Comparison of ENCODE assay signal across 8 mouse cellular contexts in genomic region chr3:130059805-130060395, GRCm38 (mm10). TPM values are rescaled to one million over a fixed set of nuclear protein-coding genes. Genes with fewer than 3 reads are reported as not detected.
DNase-seq lines count a peak whose midpoint lies in the region; ATAC-seq lines count a peak whose summit lies in the region.

No protein-coding gene starts in this region.

- peak; percentile 43 for ATAC-seq in neural tube, embryonic 11.5 days (ENCODE audit: insufficient read depth, low FRiP score, low TSS enrichment)
- ATAC-seq in inflammation-experienced regulatory T-cells, adult 6 months = peak; percentile 47
- peak; percentile 34 for ATAC-seq in stomach, embryonic 16.5 days (ENCODE audit: insufficient read depth, low FRiP score)

- peak overlapping the region; percentile 93 for H3K27ac ChIP-seq in neural tube, embryonic 11.5 days (ENCODE audit: low read depth, low read length)
- H3K27ac ChIP-seq in forebrain, embryonic 10.5 days = peak overlapping the region; percentile 98
- H3K27ac ChIP-seq in stomach, embryonic 16.5 days (ENCODE audit: low read length) = peak overlapping the region; percentile 98

- H3K9me3 ChIP-seq in neural tube, embryonic 11.5 days (ENCODE audit: control insufficient read depth, low read length) = no peaks in the 10 kb centered on the region
- H3K9me3 ChIP-seq in forebrain, embryonic 10.5 days = no peaks in the 10 kb centered on the region
- H3K9me3 ChIP-seq in stomach, embryonic 16.5 days (replicated peaks; ENCODE audit: control insufficient read depth, low read length) = no peaks in the 10 kb centered on the region

- H3K4me1 ChIP-seq in neural tube, embryonic 11.5 days (ENCODE audit: control insufficient read depth, insufficient read depth, low read length) = peaks cover 16% of the 10 kb centered on the region; the same call in 1 of the 2 replicates
- H3K4me1 ChIP-seq in forebrain, embryonic 10.5 days = peaks cover 50% of the 10 kb centered on the region
- peaks cover 30% of the 10 kb centered on the region for H3K4me1 ChIP-seq in stomach, embryonic 16.5 days (ENCODE audit: control insufficient read depth, insufficient read depth, low read length)

- H3K4me3 ChIP-seq in neural tube, embryonic 11.5 days (ENCODE audit: low read depth, low read length) = peak overlapping the region; percentile 94
- H3K4me3 ChIP-seq in forebrain, embryonic 10.5 days = peak overlapping the region; percentile 92
- H3K4me3 ChIP-seq in stomach, embryonic 16.5 days (replicated peaks; ENCODE audit: low read length) = peak overlapping the region; percentile 88

- no peaks in the 10 kb centered on the region for H3K36me3 ChIP-seq in neural tube, embryonic 11.5 days (ENCODE audit: control insufficient read depth, insufficient read depth, low read length)
- H3K36me3 ChIP-seq in forebrain, embryonic 10.5 days (replicated peaks) = peaks cover 19% of the 10 kb centered on the region
- H3K36me3 ChIP-seq in stomach, embryonic 16.5 days (ENCODE audit: control insufficient read depth, insufficient read depth, low read length) = no peaks in the 10 kb centered on the region

- WGBS in neural tube, embryonic 11.5 days = 2% methylated on average over 42 of the region's 42 CpGs
- WGBS in forebrain, embryonic 10.5 days = 2% methylated on average over 38 of the region's 42 CpGs
- under 1% methylated on average over 42 of the region's 42 CpGs for WGBS in stomach, embryonic 16.5 days

- H3K27me3 ChIP-seq in neural tube, embryonic 11.5 days (ENCODE audit: control insufficient read depth, insufficient read depth, low read length) = no peaks in the 10 kb centered on the region
- no peaks in the 10 kb centered on the region; the same call in 1 of the 2 replicates for H3K27me3 ChIP-seq in forebrain, embryonic 10.5 days (ENCODE audit: poor library complexity, severe bottlenecking)
- no peaks in the 10 kb centered on the region for H3K27me3 ChIP-seq in stomach, embryonic 16.5 days (ENCODE audit: control insufficient read depth, insufficient read depth, low read length)

- peak overlapping the region; percentile 95 for H3K9ac ChIP-seq in neural tube, embryonic 11.5 days (ENCODE audit: low read length)
- peak overlapping the region; percentile 100 for H3K9ac ChIP-seq in stomach, embryonic 16.5 days (ENCODE audit: low read length)

- DNase-seq in neural tube, embryonic 11.5 days (ENCODE audit: low spot score) = peak; percentile 55
- DNase-seq in neural tube, embryonic 10.5 days (ENCODE audit: extremely low spot score, low spot score) = no peak
- DNase-seq in adipocyte (ENCODE audit: low spot score) = peak; percentile 52
- no peak for DNase-seq in forebrain, embryonic 10.5 days (ENCODE audit: extremely low spot score, low spot score)
- peak; percentile 27 for DNase-seq in lung, postnatal 36 days
- DNase-seq in frontal cortex, postnatal 14 days (ENCODE audit: low spot score in 2 of 2) = no peak

- H3K4me2 ChIP-seq in neural tube, embryonic 11.5 days (ENCODE audit: low read depth) = peak overlapping the region; percentile 66
- peak overlapping the region; percentile 70 for H3K4me2 ChIP-seq in stomach, embryonic 16.5 days (ENCODE audit: low read depth, low read length)

RNA-seq across cellular contexts. Expression of gene Sec24b, which starts 1.5 kb away (rescaled TPM):
- 33.0 and 35.6 TPM in 2 replicates for polyA plus RNA-seq in neural tube, embryonic 11.5 days (2014; fragmentation: Nextera tagmentation; extraction: Ambion mirVana)
- 36.1 and 36.6 TPM in 2 replicates for polyA plus RNA-seq in forebrain, embryonic 10.5 days (2016; fragmentation: Nextera tagmentation; extraction: Ambion mirVana)
- polyA plus RNA-seq in inflammation-experienced regulatory T-cells, adult 6 months (2017; shearing (Covaris generic)) = 10 to 100 TPM; 18.6 to 34.0 (median 20.5) TPM
- polyA plus RNA-seq in stomach, embryonic 16.5 days (2015; fragmentation: Nextera tagmentation; extraction: Ambion mirVana) = 28.2 and 29.7 TPM in 2 replicates

Comparison
In these comparisons a context has a peak if more than half of its experiments do, and no peak if none do; other contexts are left out.
1. DNase-seq: peak in neural tube, embryonic 11.5 days (single experiment), adipocyte (single experiment) and lung, postnatal 36 days (single experiment); none in neural tube, embryonic 10.5 days (single experiment), forebrain, embryonic 10.5 days (single experiment) and frontal cortex, postnatal 14 days (0 of 2).
2. Peak in every context shown above with its lines, with median percentiles within 50 percentile points of each other: ATAC-seq, H3K27ac ChIP-seq and H3K4me3 ChIP-seq.